Mouse (Mus musculus) G1E (cell line): Measurements from ENCODE around the gene Ube2c. TPM values are rescaled to one million over a fixed set of nuclear protein-coding genes. Genes with fewer than 3 reads are reported as not detected.

Experiments
- ATAC-seq: 2 replicates; pipeline ENCODE4 v1.8.0; 2016; ENCODE audit warnings: mild to moderate bottlenecking; ENCODE audit not compliant: insufficient number of reproducible peaks, poor library complexity, low FRiP score, severe bottlenecking; ENCODE audit errors: extremely low read depth
- DNase-seq: peaks from one replicate; pipeline ENCODE4 v3.0.0; 2012; ENCODE audit warnings: low spot score
- H3K27me3 ChIP-seq: 2 replicates; pipeline ENCODE4 v1.6.1; 2012; ENCODE audit warnings: mild to moderate bottlenecking, low read length, inconsistent platforms; ENCODE audit not compliant: insufficient read depth
- H3K36me3 ChIP-seq: replicated peaks from 2 replicates; pipeline ENCODE3; 2012; ENCODE audit warnings: mild to moderate bottlenecking, inconsistent platforms
- H3K4me1 ChIP-seq: 2 replicates; pipeline ENCODE4 v1.6.1; 2012; ENCODE audit warnings: low read depth, low read length, inconsistent platforms, mixed read lengths; ENCODE audit not compliant: insufficient read depth
- H3K4me3 ChIP-seq: 2 replicates; pipeline ENCODE4 v1.5.1; 2012; ENCODE audit warnings: low read depth, mild to moderate bottlenecking, inconsistent platforms, low read length, moderate library complexity, mixed read lengths
- H3K9me3 ChIP-seq: replicated peaks from 2 replicates; pipeline ENCODE4 v1.6.1; 2012; ENCODE audit warnings: inconsistent platforms
- CTCF ChIP-seq: IDR thresholded peaks from 2 replicates; pipeline ENCODE4 v1.5.1; 2012; ENCODE audit warnings: low read depth, low read length, inconsistent platforms, mixed read lengths
- GATA1 ChIP-seq: IDR thresholded peaks from 2 replicates; pipeline ENCODE4 v1.6.1; 2012; ENCODE audit warnings: borderline replicate concordance, low read length, inconsistent platforms, mixed read lengths
- GATA2 ChIP-seq: IDR thresholded peaks from 2 replicates; pipeline ENCODE4 v1.6.1; 2012; ENCODE audit warnings: low read depth, low read length, inconsistent platforms, borderline replicate concordance
- POLR2AphosphoS5 ChIP-seq: IDR thresholded peaks from 2 replicates; pipeline ENCODE4 v1.6.1; 2012; ENCODE audit warnings: low read depth, low read length, inconsistent platforms; ENCODE audit not compliant: insufficient replicate concordance
- TAL1 ChIP-seq: conservative IDR thresholded peaks from 2 replicates; pipeline ENCODE4 v1.6.1; 2012; ENCODE audit warnings: low read depth, low read length, inconsistent platforms, mixed read lengths
- polyA plus RNA-seq: library from polyadenylated mRNA; stranded (reverse); fragments of >175 nt; gene quantifications from 2 replicates; pipeline ENCODE4 v1.2.3, GENCODE M21; 2012
- total RNA-seq, 2 experiments: library from RNA; stranded (forward) in 1 of 2; stranded (reverse) in 1 of 2; fragments of 200-1000 nt in 1 of 2; fragments of >200 nt in 1 of 2; fragmentation: Nextera tagmentation in 1 of 2; gene quantifications; 2 replicates each; pipeline ENCODE4 v1.2.3; 2014 to 2017

Gene Ube2c
- total and polyA plus RNA-seq, 3 experiments, result 102 to 411 (median 127) TPM

DNA sequence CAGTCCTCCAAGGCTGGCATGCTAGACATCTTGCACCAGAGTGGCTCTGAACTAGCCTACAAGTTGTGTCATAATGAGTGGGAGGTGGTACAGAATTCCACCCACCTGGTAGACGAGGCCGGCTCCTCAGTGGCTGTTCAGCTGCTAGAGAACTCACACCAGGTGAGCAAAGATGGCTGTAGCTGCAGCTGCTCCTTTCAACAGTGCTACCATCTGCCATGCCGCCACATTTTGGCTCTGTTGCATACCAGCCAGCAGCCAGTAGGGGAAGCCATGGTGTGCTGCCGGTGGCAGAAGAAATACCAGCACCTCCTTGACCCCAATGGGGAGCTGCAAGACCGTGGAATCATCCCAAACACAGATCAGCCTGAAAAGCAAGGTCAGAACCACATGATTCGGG lies 51.4 kb downstream of the Ube2c start:
- ATAC-seq, result no peak
- Histone ChIP-seq H3K27me3 (no peaks in the 10 kb centered on the region), H3K36me3 (peaks cover 68% of the 10 kb centered on the region), H3K4me3 (no peak overlapping the region), H3K9me3 (no peaks in the 10 kb centered on the region), H3K4me1 (peaks cover 23% of the 10 kb centered on the region)
- no peak for DNase-seq
- no peak for TF ChIP-seq CTCF
- no peak for TF ChIP-seq TAL1
- TF ChIP-seq GATA2, result no peak
- no peak for TF ChIP-seq POLR2AphosphoS5

DNA sequence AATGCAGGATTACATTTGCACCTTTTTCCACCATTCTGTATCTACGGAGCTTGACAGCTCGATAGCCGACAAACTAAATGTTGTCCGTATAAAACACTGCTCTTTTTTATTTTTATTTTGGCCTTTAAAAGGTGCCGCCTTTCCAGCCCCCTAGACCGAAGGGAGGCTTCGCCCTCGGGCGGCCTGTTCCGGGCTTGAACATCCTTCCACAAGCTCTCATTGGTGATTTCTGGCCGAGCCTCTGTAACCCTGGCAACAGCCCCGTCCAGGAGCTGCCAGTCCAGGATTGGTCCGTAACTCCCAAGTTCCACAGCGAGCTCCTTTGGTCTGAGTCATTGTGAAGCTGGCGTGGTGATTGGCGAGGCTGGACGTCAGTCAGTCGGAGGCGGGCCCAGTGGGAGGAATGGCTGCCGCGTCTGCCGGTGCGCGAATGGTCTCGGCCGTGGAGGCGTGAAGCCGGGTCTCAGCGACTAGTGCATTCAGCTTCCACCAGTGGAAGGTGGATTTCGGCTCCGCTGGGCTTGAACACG lies 53.0 kb downstream of the Ube2c start, which contains the start of gene Zswim1:
Zswim1 (plus strand) TSS at position 51 of the 530 bp plus-strand sequence.
- Histone ChIP-seq H3K4me3 (peak within 1 kb of the TSS; percentile 88), H3K27me3 (no peaks in the 10 kb centered on the region), H3K9me3 (no peaks in the 10 kb centered on the region), H3K4me1 (peaks cover 23% of the 10 kb centered on the region), H3K36me3 (peaks cover 73% of the 10 kb centered on the region)
- no peak for TF ChIP-seq GATA1
- TF ChIP-seq GATA2, result no peak
- TF ChIP-seq POLR2AphosphoS5, result no peak
- TF ChIP-seq CTCF, result no peak
- TF ChIP-seq TAL1, result no peak
- ATAC-seq (peak; percentile 100), DNase-seq (peak; percentile 98)

DNA sequence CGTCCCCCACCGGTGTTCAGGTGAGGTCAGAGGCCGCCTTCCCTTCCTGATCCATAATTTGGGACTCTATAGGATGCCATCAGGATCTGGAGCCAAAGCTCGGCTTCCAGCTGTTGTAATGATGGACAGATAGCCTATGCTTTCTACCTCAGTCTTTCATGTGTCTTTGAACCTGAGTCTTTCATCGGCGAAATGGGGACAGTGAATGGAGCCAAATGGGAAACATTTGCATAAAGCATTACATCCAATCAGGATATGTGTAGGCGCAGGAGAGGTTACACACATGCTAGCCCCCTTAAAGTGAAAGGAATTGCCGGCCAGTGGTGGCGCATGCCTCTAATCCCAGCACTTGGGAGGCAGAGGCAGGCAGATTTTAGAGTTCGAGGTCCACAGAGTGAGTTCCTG lies 53.5 kb downstream of the Ube2c start:
- H3K36me3 ChIP-seq, result peaks cover 75% of the 10 kb centered on the region
- DNase-seq (peak; percentile 52), ATAC-seq (peak; percentile 42; the same call in 1 of the 2 replicates)
- TF ChIP-seq POLR2AphosphoS5, result no peak
- TF ChIP-seq CTCF, result no peak
- TF ChIP-seq GATA2, result no peak
- no peak for TF ChIP-seq GATA1
- TF ChIP-seq TAL1, result no peak
- no peaks in the 10 kb centered on the region for H3K27me3 ChIP-seq
- H3K4me3 ChIP-seq, result peak overlapping the region; percentile 88
- no peaks in the 10 kb centered on the region for H3K9me3 ChIP-seq
- H3K4me1 ChIP-seq, result peaks cover 23% of the 10 kb centered on the region

GRCm38 (mm10) chr2:164823969-164824368 lies 54.3 kb downstream of the Ube2c start:
- ATAC-seq (no peak), DNase-seq (no peak)
- Histone ChIP-seq H3K27me3 (no peaks in the 10 kb centered on the region), H3K4me3 (no peak overlapping the region; the same call in 1 of the 2 replicates), H3K9me3 (no peaks in the 10 kb centered on the region), H3K36me3 (peaks cover 80% of the 10 kb centered on the region), H3K4me1 (peaks cover 23% of the 10 kb centered on the region)
- no peak for TF ChIP-seq GATA2
- TF ChIP-seq GATA1, result no peak
- no peak for TF ChIP-seq CTCF
- no peak for TF ChIP-seq TAL1
- no peak for TF ChIP-seq POLR2AphosphoS5

DNA sequence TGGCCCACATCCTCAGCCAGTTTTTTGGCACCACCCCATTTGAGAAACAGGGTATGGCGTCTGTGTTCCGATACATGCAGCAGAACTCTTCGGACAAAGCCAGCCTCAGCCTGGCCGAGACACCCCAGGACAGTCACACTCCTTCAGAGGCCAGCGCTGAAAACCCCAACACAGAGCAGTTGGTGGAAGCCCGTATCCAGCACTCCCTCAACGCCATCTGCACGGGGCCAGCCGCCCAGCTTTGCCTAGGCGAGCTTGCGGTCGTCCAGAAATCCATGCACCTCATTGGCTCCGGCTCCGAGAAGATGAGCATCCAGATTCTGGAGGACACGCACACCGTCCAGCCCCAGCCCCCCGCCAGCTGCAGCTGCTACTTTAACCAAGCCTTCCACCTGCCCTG lies 55.8 kb downstream of the Ube2c start:
- Histone ChIP-seq H3K4me3 (no peak overlapping the region), H3K9me3 (no peaks in the 10 kb centered on the region), H3K27me3 (no peaks in the 10 kb centered on the region), H3K36me3 (peaks cover 68% of the 10 kb centered on the region), H3K4me1 (peaks cover 23% of the 10 kb centered on the region)
- DNase-seq (no peak), ATAC-seq (no peak)
- TF ChIP-seq POLR2AphosphoS5 (no peak), GATA1 (no peak), CTCF (no peak), TAL1 (no peak), GATA2 (no peak)

GRCm38 (mm10) chr2:164827146-164827850 lies 57.6 kb downstream of the Ube2c start:
- ATAC-seq (no peak), DNase-seq (no peak)
- Histone ChIP-seq H3K4me3 (no peak overlapping the region), H3K36me3 (peaks cover 54% of the 10 kb centered on the region), H3K27me3 (no peaks in the 10 kb centered on the region; the same call in 1 of the 2 replicates), H3K9me3 (no peaks in the 10 kb centered on the region), H3K4me1 (peaks cover 16% of the 10 kb centered on the region)
- no peak for TF ChIP-seq GATA1
- TF ChIP-seq TAL1, result no peak
- no peak for TF ChIP-seq GATA2
- no peak for TF ChIP-seq CTCF
- TF ChIP-seq POLR2AphosphoS5, result no peak

Other genes starting within 250 kb of the Ube2c start
Only the 20 nearest of the 28 such genes appear.
- gene Wfdc16, start 131.1 kb upstream of the Ube2c start, total RNA-seq (2014; fragmentation: Nextera tagmentation), result not detected in 2 replicates
- 0.17 TPM in 1 of 2 replicates, not detected in the other for gene Wfdc16, start 131.1 kb upstream of the Ube2c start, total RNA-seq (2017)
- gene Wfdc16, start 131.1 kb upstream of the Ube2c start, polyA plus RNA-seq, result not detected in 2 replicates
- not detected in 2 replicates for gene Wfdc10, start 113.9 kb upstream of the Ube2c start, total RNA-seq (2014; fragmentation: Nextera tagmentation)
- 0.64 TPM in 1 of 2 replicates, not detected in the other for gene Wfdc10, start 113.9 kb upstream of the Ube2c start, total RNA-seq (2017)
- not detected in 2 replicates for gene Wfdc10, start 113.9 kb upstream of the Ube2c start, polyA plus RNA-seq
- not detected in 2 replicates for gene Wfdc9, start 113.3 kb upstream of the Ube2c start, total RNA-seq (2014; fragmentation: Nextera tagmentation)
- not detected in 2 replicates for gene Wfdc9, start 113.3 kb upstream of the Ube2c start, total RNA-seq (2017)
- gene Wfdc9, start 113.3 kb upstream of the Ube2c start, polyA plus RNA-seq, result not detected in 2 replicates
- gene Wfdc11, start 95.8 kb upstream of the Ube2c start, total RNA-seq (2014; fragmentation: Nextera tagmentation), result not detected in 2 replicates
- not detected in 2 replicates for gene Wfdc11, start 95.8 kb upstream of the Ube2c start, total RNA-seq (2017)
- gene Wfdc11, start 95.8 kb upstream of the Ube2c start, polyA plus RNA-seq, result not detected in 2 replicates
- not detected in 2 replicates for gene Wfdc13, start 84.8 kb upstream of the Ube2c start, total RNA-seq (2014; fragmentation: Nextera tagmentation)
- gene Wfdc13, start 84.8 kb upstream of the Ube2c start, total RNA-seq (2017), result 0.11 TPM in 1 of 2 replicates, not detected in the other
- gene Wfdc13, start 84.8 kb upstream of the Ube2c start, polyA plus RNA-seq, result not detected in 2 replicates
- gene Spint4, start 71.4 kb upstream of the Ube2c start, total RNA-seq (2014; fragmentation: Nextera tagmentation), result not detected in 2 replicates
- 0.16 TPM in 1 of 2 replicates, not detected in the other for gene Spint4, start 71.4 kb upstream of the Ube2c start, total RNA-seq (2017)
- gene Spint4, start 71.4 kb upstream of the Ube2c start, polyA plus RNA-seq, result not detected in 2 replicates
- not detected in 2 replicates for gene Spint5, start 54.6 kb upstream of the Ube2c start, total RNA-seq (2014; fragmentation: Nextera tagmentation)
- not detected in 2 replicates for gene Spint5, start 54.6 kb upstream of the Ube2c start, total RNA-seq (2017)
- gene Spint5, start 54.6 kb upstream of the Ube2c start, polyA plus RNA-seq, result not detected in 2 replicates
- gene Wfdc3, start 24.0 kb upstream of the Ube2c start, total RNA-seq (2014; fragmentation: Nextera tagmentation), result 1.4 and 2.0 TPM in 2 replicates
- gene Wfdc3, start 24.0 kb upstream of the Ube2c start, total RNA-seq (2017), result 0.98 and 1.5 TPM in 2 replicates
- 0.03 TPM in 1 of 2 replicates, not detected in the other for gene Wfdc3, start 24.0 kb upstream of the Ube2c start, polyA plus RNA-seq
- gene Dnttip1, start 23.9 kb upstream of the Ube2c start, total RNA-seq (2014; fragmentation: Nextera tagmentation), result 58.1 and 86.2 TPM in 2 replicates
- 18.0 and 23.8 TPM in 2 replicates for gene Dnttip1, start 23.9 kb upstream of the Ube2c start, total RNA-seq (2017)
- 122 and 135 TPM in 2 replicates for gene Dnttip1, start 23.9 kb upstream of the Ube2c start, polyA plus RNA-seq
- not detected in 2 replicates for gene Tnnc2, start 10.1 kb downstream of the Ube2c start, total RNA-seq (2014; fragmentation: Nextera tagmentation)
- gene Tnnc2, start 10.1 kb downstream of the Ube2c start, total RNA-seq (2017), result not detected in 2 replicates
- gene Tnnc2, start 10.1 kb downstream of the Ube2c start, polyA plus RNA-seq, result not detected in 2 replicates
- 4.7 and 6.8 TPM in 2 replicates for gene Snx21, start 15.9 kb downstream of the Ube2c start, total RNA-seq (2014; fragmentation: Nextera tagmentation)
- 1.3 and 1.7 TPM in 2 replicates for gene Snx21, start 15.9 kb downstream of the Ube2c start, total RNA-seq (2017)
- gene Snx21, start 15.9 kb downstream of the Ube2c start, polyA plus RNA-seq, result 3.5 and 5.0 TPM in 2 replicates
- 12.9 and 16.6 TPM in 2 replicates for gene Acot8, start 35.0 kb downstream of the Ube2c start, total RNA-seq (2014; fragmentation: Nextera tagmentation)
- 20.8 and 24.0 TPM in 2 replicates for gene Acot8, start 35.0 kb downstream of the Ube2c start, total RNA-seq (2017)
- 45.4 and 51.6 TPM in 2 replicates for gene Acot8, start 35.0 kb downstream of the Ube2c start, polyA plus RNA-seq
- gene Zswim3, start 35.2 kb downstream of the Ube2c start, total RNA-seq (2014; fragmentation: Nextera tagmentation), result 7.1 and 10.2 TPM in 2 replicates
- 4.2 and 5.3 TPM in 2 replicates for gene Zswim3, start 35.2 kb downstream of the Ube2c start, total RNA-seq (2017)
- 1.1 and 1.2 TPM in 2 replicates for gene Zswim3, start 35.2 kb downstream of the Ube2c start, polyA plus RNA-seq
- gene Zswim1, start 52.8 kb downstream of the Ube2c start, total RNA-seq (2014; fragmentation: Nextera tagmentation), result 19.0 and 22.2 TPM in 2 replicates
- 3.8 and 4.1 TPM in 2 replicates for gene Zswim1, start 52.8 kb downstream of the Ube2c start, total RNA-seq (2017)
- gene Zswim1, start 52.8 kb downstream of the Ube2c start, polyA plus RNA-seq, result 33.9 and 38.4 TPM in 2 replicates
- gene Spata25, start 58.6 kb downstream of the Ube2c start, total RNA-seq (2014; fragmentation: Nextera tagmentation), result not detected in 2 replicates
- gene Spata25, start 58.6 kb downstream of the Ube2c start, total RNA-seq (2017), result not detected in 2 replicates
- gene Spata25, start 58.6 kb downstream of the Ube2c start, polyA plus RNA-seq, result not detected in 2 replicates
- gene Ctsa, start 63.0 kb downstream of the Ube2c start, total RNA-seq (2014; fragmentation: Nextera tagmentation), result 24.7 and 40.4 TPM in 2 replicates
- gene Ctsa, start 63.0 kb downstream of the Ube2c start, total RNA-seq (2017), result 58.7 and 67.0 TPM in 2 replicates
- gene Ctsa, start 63.0 kb downstream of the Ube2c start, polyA plus RNA-seq, result 37.0 and 68.2 TPM in 2 replicates
- not detected in 2 replicates for gene Neurl2, start 63.6 kb downstream of the Ube2c start, total RNA-seq (2014; fragmentation: Nextera tagmentation)
- 0.27 TPM in 1 of 2 replicates, not detected in the other for gene Neurl2, start 63.6 kb downstream of the Ube2c start, total RNA-seq (2017)
- gene Neurl2, start 63.6 kb downstream of the Ube2c start, polyA plus RNA-seq, result 0.10 TPM in 1 of 2 replicates, not detected in the other
- gene Pltp, start 87.8 kb downstream of the Ube2c start, total RNA-seq (2014; fragmentation: Nextera tagmentation), result not detected in 2 replicates
- not detected in 2 replicates for gene Pltp, start 87.8 kb downstream of the Ube2c start, total RNA-seq (2017)
- gene Pltp, start 87.8 kb downstream of the Ube2c start, polyA plus RNA-seq, result not detected in 2 replicates
- 54.7 and 61.3 TPM in 2 replicates for gene Pcif1, start 109.4 kb downstream of the Ube2c start, total RNA-seq (2014; fragmentation: Nextera tagmentation)
- 31.7 and 35.5 TPM in 2 replicates for gene Pcif1, start 109.4 kb downstream of the Ube2c start, total RNA-seq (2017)
- 137 TPM in 2 replicates for gene Pcif1, start 109.4 kb downstream of the Ube2c start, polyA plus RNA-seq
- gene Zfp335, start 141.9 kb downstream of the Ube2c start, total RNA-seq (2014; fragmentation: Nextera tagmentation), result 30.6 and 31.4 TPM in 2 replicates
- gene Zfp335, start 141.9 kb downstream of the Ube2c start, total RNA-seq (2017), result 8.7 and 9.8 TPM in 2 replicates
- 48.3 and 49.6 TPM in 2 replicates for gene Zfp335, start 141.9 kb downstream of the Ube2c start, polyA plus RNA-seq